Mouse (Mus musculus) frontal cortex, adult 2 months (tissue): ENCODE measurements around the gene Sphk2. TPM values are rescaled to one million over a fixed set of nuclear protein-coding genes. Genes with fewer than 3 reads are reported as not detected.

ENCODE experiments used
- DNase-seq, 2 experiments: peaks; one replicate each; pipeline ENCODE4 v3.0.0; 2022; ENCODE audit warnings: low spot score in 1 of 2; ENCODE audit errors: extremely low spot score in 1 of 2
- polyA plus RNA-seq: library from polyadenylated mRNA; depleted of rRNA; stranded (reverse); fragments of >200 nt; gene quantifications from 2 replicates; pipeline ENCODE4 v1.2.3, GENCODE M21; 2012

Gene Sphk2
- polyA plus RNA-seq, 1 experiment: 22.4 TPM

GRCm38 (mm10) chr7:45725151-45725550 is 7.3 kb upstream of the Sphk2 start:
- no peak for DNase-seq

DNA sequence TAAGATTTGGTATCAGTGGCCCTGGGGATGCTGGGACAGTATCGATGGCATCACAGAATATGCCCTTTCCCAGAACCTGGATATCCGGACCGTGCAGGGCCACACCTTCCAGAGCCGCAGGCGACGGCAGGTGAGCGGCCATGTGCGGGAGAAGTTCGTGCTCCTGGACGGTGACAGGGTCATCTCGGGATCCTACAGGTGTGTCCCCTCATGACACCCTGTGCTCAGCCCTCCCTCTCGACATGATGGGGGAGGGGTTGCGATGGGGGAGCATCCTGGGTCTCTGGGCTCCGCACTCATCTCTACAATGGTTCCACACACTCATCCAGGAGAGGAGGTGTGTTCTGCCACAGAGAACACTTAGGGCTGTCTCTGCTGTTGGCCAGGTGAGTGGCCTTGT is 6.0 kb upstream of the Sphk2 start:
- no peak for DNase-seq

GRCm38 (mm10) chr7:45723301-45723700 is 5.5 kb upstream of the Sphk2 start:
- no peak for DNase-seq

DNA sequence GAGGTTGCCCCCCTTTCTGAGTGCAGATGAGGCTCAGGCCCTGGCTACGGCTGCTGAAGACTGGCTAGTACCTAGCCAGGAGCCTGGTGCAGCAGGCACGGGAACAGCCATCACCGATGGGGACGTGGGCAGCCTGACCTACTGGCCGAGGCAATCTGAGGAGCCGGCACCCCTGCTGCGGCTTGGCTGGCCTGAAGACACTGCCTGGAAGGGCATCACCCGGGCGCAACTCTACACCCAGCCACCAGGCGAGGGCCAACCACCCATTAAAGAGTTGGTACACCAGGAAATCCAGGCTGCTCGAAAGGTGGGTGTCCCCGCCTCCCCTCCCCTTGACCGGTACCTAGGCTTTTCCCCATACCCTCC is 4.5 kb upstream of the Sphk2 start:
- no peak for DNase-seq

DNA sequence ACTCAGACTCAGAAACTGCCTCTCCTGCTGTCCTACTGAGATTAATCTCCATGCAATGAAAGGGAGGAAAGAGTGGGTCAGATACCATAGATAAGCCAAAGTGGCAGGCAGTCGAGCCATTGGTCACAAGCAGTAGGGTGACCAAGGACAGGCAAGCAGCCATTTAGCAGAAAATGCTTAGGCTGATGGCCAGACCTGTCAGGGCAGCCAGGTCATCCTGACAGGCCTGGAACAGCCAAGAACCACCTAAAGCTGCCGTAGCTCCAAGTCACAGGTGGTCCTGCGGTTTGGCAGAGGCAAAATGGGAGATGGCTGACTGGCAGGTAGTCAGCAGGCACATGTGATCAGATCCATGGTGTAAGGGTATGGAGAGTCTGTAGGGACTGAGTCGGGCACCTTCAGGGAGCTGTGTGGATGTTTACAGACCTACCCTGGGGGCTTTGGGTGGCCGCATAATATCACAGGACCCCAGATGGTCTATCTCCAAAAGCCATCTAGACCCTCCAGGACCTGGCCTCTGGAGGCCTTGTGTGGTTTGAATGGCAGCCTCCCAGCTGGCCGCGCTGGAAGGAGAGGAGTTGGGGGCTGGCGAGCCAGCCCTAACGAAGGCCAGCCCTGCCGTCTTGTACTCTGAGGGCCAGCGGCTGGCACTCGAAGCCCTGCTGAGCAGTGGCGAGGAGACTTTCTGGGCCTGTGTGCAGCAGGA is 4.0 kb upstream of the Sphk2 start:
- DNase-seq: no peak

DNA sequence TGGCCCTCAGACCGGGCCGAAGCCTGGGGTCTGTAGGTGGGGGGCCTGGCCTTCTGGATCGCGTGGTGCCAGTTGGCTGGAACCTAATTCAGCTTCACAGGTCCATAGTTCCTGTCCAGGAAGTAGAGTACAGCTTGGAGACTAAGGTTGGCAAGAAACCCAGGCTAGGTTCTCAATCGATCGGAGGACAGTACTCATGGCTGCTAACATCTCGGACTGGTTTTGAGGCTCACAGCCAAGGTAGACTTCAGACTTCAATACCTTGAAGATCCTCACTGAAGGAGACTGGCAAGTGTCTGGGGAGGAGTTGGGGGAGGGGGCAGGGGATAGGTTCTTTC is 3.4 kb upstream of the Sphk2 start:
- DNase-seq: no peak

DNA sequence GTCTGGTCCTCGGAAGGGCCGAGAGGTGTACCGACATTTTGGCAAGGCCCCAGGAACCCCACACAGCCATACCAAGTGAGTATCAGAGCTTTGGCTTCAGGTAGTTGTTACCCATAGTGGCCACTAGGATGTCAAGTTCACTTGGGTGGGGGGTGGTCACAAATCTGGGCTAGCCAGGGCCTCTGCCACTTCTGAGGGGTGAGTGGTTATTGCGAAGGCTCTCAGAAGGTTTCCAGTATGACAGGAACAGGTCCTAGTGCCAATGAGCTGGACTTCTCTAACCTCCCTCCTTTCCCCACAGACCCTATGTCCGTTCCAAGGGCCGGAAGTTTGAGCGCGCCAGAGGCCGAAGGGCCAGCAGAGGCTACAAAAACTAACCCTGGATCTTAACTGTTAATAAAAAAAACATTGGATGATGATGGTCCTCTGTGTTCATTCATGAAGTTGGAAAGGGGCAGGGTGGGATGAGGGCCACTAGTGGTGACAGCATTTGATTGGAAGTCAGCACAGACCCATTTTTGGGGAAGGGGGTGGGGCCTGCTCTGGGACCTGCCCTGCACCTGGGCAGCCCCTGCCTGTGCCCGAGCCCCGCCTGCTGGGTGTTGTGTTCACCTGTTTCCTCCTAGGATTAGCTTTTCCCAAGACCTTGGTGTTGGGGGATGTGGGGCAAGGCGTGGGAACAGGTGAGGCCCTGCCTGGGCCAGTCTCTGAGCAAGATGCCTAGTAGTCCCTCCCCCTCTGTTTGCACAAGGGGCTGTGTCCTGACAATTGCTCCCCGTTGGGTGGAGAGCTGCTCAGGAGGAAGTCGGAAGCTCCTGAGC is 2.8 kb upstream of the Sphk2 start, which contains the start of gene Fam83e:
TSS of gene Fam83e (plus strand) at position 800 of the 821 bp plus-strand sequence.
- DNase-seq: no peak

DNA sequence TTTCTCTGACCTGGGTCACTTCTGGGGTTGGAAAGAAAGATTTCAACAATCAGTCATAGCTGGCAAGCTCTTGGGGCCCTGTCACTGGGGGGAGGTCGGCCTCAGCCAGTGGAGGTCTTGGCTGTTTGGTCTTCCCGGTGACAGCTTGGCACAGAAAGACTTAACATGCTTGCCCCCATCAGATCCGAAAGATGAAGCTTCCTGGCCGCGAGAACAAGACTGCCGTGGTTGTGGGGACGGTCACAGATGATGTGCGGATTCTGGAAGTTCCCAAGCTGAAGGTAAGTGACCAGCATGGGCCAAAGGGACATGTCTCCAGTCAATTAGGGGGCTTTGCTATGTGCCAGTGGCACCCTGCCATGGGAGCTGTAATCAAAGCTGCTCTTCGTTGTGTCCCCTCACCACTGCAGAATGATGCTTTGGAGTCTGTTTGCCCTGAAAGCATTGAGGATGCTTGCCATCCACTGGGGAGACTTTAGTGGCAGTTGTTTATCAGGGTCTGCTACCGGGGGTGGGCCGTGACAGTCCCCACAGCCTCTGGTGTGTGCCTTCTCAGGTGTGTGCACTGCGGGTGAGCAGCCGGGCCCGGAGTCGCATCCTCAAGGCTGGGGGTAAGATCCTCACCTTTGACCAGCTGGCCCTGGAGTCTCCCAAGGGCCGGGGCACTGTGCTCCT is 2.1 kb upstream of the Sphk2 start:
- no peak for DNase-seq

DNA sequence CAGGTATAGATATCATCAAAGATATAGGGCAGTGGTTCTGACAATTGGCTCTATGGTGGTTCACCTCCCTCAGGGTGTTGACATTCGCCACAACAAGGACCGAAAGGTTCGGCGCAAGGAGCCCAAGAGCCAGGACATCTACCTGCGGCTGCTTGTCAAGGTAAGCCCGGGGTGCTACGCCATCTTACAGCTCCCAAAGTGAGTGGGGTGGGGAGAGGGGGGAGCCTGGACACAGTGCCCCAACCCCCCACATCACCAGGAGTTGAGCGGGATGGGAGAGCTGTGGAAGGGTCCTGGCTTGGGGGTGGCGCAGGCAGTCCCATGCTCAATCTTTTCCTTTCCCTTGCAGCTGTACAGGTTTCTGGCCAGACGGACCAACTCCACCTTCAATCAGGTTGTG is 1.4 kb upstream of the Sphk2 start:
- DNase-seq: no peak

- DNase-seq: no peak
These were observed 529 bp upstream of the Sphk2 start for GRCm38 (mm10) chr7:45718331-45718730.

- DNase-seq: no peak
These were observed 567 bp downstream of the Sphk2 start for GRCm38 (mm10) chr7:45716952-45717917.

DNA sequence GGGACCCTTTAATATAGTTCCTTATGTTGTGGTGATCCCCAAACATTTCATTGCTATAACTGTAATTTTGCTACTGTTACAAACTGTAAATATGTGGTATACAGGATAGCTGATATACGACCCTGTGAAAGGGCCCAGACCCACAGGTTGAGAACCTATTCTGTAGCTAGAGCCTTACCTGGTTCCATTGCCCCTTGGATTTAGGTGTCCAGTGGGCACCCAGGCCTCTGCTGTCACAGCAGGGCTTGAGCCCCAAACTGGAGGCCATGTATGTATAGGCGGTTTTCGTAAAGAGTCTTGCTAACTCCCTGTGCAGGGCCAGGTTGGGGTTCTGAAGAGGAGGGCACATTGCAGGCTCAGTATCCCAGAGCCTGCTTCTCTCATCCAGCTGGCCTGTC is 1.3 kb downstream of the Sphk2 start:
- no peak for DNase-seq

GRCm38 (mm10) chr7:45715741-45716459 is 1.9 kb downstream of the Sphk2 start:
- no peak for DNase-seq

GRCm38 (mm10) chr7:45715090-45715708 is 2.6 kb downstream of the Sphk2 start, which contains the start of gene Rpl18:
Gene Rpl18, plus strand, starts transcription at chr7:45715457.
- DNase-seq: peak; percentile 97 to 99

DNA sequence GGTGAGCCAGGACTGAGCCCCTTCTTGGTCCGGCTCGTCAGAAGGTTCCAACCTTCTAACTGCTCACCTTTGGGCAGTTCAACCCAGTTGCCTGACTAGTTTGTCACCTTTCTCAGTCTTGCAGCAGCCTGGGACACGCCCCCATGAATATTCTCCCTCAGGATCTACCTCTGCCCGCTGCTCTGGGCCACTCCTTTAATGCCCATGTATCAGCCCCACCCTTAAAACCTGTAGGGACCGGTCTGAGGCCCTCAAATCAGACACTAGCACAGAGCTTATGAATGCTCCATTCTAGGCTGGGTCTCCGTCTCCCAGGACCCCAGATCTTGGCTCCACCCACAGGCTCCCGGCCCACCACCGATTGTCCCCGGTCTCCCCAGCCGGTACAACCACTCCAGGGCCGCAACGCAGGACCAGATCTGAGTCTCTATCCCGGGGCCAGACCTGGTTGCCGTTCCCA is 3.1 kb downstream of the Sphk2 start:
- DNase-seq: no peak

GRCm38 (mm10) chr7:45713881-45714520 is 3.8 kb downstream of the Sphk2 start:
- DNase-seq: no peak

GRCm38 (mm10) chr7:45713396-45713795 is 4.4 kb downstream of the Sphk2 start:
- no peak for DNase-seq

DNA sequence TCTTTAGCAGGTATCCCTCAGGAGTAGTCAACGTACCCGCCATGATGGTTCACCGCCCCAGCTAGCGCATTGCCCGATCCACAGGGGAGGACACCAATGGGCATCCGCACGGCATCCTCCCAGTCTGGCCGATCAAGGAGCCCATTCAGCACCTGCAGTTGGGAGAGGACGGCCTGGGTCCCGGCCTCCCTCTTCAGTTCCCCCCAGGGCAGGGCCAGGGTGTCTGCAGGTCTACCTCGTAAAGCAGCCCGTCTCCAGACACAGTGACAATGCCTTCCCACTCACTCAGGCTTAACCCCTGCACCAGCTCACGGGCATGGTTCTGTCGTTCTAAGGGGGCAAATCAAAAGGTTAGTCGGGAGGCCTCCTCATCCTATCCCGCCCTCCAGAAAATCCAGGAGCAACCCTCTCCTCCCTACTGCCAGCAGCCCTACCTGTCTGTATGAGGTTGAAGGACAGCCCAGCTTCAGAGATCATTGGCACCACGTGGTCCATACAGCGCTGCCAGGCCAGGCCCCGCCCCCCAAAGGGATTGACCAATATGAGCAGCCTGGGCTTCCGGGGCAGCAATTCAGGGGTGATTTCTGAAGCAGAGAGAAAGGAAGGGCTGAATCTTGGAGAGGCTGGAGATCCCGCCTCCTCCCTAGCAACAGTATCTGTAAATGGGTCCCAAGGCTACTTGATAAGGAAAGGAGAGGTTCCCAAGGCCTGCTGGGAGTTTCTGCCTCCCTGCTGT is 5.6 kb downstream of the Sphk2 start:
- DNase-seq: no peak
